Mouse (Mus musculus): ENCODE measurements around the gene Gm20431. TPM values are rescaled to one million over a fixed set of nuclear protein-coding genes. Genes with fewer than 3 reads are reported as not detected.

Gm20431 gene
- total RNA-seq, 2 experiments from 2014 or later, result 3.7 to 11.5 TPM

DNA sequence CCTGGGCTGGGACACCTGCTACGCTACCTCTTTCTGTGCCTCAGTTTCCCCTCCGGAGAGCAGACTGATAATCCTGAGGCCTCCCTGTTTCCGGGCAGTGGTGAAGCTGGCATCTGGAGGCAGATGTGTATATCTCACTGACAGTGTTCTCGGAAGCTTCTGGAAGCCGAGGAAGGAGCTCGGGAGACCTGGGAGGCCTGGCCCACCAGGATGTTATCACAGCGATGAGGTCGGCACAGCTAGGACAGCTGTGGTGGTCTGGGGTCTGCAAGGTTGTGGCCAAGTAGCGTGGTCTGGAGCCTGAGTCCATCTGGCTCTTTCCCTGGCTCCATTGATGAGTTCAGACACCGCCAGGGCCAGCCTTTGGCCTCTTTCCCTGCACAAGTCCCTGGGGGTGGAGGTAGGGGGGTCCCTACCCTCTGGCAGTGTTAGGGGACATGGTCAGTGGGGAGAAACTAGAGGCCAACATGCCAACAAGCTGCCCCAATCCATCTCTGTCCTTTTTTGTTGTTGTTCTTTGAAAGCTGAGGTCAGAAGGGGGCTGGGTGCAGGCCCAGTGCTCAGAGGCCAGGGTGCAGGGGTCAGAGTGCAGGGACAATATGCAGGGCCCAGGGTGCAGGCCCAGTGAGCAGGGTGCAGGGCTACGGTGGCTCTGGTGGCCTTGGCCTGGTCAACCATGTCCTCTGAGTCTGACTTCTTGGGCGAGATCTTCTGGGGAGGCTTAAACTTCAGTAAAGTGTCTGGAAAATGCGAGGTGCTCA, 96.6 kb downstream of the Gm20431 start:
- Histone ChIP-seq H3K27ac (peak overlapping the region; percentile 82), H3K4me3 (no peak overlapping the region)
- no peak for DNase-seq
- intact Hi-C loops (cut with DNase I), result no loop called here
- no peak for TF ChIP-seq CTCF (IDR thresholded peaks at IDR 0.05)

DNA sequence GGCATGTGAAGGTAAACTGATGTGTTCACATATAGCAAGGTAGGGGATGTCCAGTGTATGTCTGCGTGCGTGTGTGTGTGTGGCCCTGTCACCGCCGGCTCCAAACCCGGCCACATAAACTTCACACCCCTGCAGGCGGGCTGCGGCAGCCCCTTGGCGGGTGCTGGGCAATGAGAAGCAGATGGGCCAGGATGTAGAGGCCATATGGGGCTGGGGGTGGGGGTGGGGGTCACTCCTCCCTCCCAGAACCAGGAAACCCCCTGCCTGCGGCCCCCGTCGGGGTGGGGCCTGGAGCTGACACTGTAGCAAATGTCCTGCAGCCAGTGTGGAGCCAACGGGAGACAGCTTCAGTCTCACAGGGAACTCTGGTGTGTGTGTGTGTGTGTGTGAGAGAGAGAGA, 97.6 kb downstream of the Gm20431 start:
- no peak for DNase-seq
- Histone ChIP-seq H3K27ac (no peak overlapping the region), H3K4me3 (no peak overlapping the region)
- TF ChIP-seq CTCF (IDR thresholded peaks at IDR 0.05), result no peak
- intact Hi-C loops (cut with DNase I), result no loop called here

DNA sequence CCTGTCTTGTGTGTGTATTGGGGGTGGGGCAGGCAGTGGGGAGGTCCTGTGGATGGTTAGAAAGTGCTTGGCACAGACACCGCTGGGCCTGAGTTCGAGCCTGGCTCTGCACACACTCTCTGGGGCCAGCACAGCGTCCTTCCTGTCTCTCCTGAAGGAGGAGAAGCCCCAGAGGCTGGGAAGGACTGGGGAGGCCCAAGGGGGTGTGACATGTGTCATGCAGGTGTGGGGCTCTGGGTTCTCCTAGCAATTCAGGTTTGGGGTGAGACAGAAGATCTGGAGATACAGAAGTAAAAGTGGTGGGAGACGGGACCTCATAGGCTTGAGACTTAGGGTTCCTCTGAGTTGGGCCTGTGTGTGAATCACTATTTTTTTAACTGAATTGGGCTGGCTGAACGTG, 98.3 kb downstream of the Gm20431 start:
- no peak overlapping the region for H3K4me3 ChIP-seq
- intact Hi-C loops (cut with DNase I), result no loop called here
- no peak overlapping the region for H3K27ac ChIP-seq
- no peak for TF ChIP-seq CTCF (IDR thresholded peaks at IDR 0.05)
- DNase-seq, result no peak

DNA sequence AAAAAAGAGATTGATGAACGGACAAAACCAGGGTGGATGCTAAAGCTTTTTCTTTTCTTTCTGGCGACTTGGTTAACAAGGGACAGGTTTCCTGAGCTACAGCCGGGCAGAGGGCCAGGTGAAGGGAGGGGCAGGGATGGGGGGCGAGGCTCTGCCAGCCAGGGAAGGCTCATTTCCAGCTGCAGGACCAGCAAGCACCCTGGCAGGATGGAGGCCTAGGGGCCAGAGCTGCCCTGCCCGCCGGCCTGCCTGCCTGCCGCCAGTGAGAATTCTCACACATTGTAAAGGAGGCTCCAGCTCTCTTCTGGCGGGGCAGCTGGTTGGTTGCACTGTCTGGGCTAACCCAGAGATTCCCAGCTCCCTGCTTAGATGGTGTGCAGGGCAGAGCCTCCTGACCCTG, 99.2 kb downstream of the Gm20431 start:
- Histone ChIP-seq H3K27ac (no peak overlapping the region), H3K4me3 (no peak overlapping the region)
- intact Hi-C loops (cut with DNase I), result no loop called here
- TF ChIP-seq CTCF (IDR thresholded peaks at IDR 0.05), result no peak
- DNase-seq, result peak; percentile 77

DNA sequence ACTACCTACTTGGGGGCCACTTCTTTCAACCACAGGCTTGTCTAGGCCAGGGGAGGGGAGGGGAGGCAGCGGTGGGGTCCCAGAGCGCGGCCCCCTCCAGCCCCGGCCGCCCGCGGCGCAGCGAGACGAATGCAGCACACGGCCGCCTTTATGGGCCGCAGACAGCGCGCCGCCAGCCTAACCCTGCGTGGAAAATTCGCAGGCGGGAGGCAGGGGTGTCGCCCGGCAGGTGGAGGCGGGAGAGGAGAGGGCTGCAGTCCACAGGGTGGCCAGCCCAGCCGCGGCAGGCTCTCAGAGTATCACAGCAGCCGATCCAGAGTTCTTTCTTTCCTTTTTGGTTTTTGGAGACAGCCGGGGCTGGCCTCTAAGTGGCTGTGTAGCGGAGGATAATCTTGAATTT, 101.9 kb downstream of the Gm20431 start:
- no peak overlapping the region for H3K27ac ChIP-seq
- TF ChIP-seq CTCF (IDR thresholded peaks at IDR 0.05), result no peak
- intact Hi-C loops (cut with DNase I), result no loop called here
- no peak for DNase-seq
- H3K4me3 ChIP-seq, result peak overlapping the region; percentile 40

Small RNAs within 50 kb of the gene (microRNA-seq; reads per million reads assigned to microRNA genes)
- gene Gm22355, result not detected

Other genes with a start within 250 kb of the Gm20431 start
- 10 to 100 TPM; 25.0 to 30.4 TPM for gene Slc9a8, start 239.8 kb downstream of the Gm20431 start, total RNA-seq (2021)
- 10 to 100 TPM; 40.0 to 40.9 TPM for gene Rnf114, start 168.9 kb downstream of the Gm20431 start, total RNA-seq (2021)
- gene Spata2, start 168.6 kb downstream of the Gm20431 start, total RNA-seq (2021), result 10 to 100 TPM; 18.4 to 18.9 TPM
- gene Snai1, start 123.3 kb downstream of the Gm20431 start, total RNA-seq (2021), result 1 to 10 TPM; 1.1 to 1.2 TPM
- 100 to 1,000 TPM; 170 to 181 TPM for gene Ube2v1, start 29.4 kb downstream of the Gm20431 start, total RNA-seq (2021)
- 100 to 1,000 TPM; 106 to 181 TPM for gene Cebpb, start 27.4 kb upstream of the Gm20431 start, total RNA-seq (2021)
- gene Tmem189, start 28.3 kb upstream of the Gm20431 start, total RNA-seq (2021), result 10 to 100 TPM; 13.0 to 14.9 TPM